Mouse (Mus musculus) spleen, postnatal 36 days (tissue): ENCODE results near the gene Cfap44.
"Not testable (repeated sequence)": the region's sequence is repeated elsewhere in the genome, so short reads cannot be mapped to it uniquely, and the experiment has no call there.

Experiments used
- DNase-seq, 2 experiments: peaks; one replicate each; pipeline ENCODE4 v3.0.0; 2022; ENCODE audit warnings: low spot score in 2 of 2, mixed read lengths in 1 of 2

Cfap44 gene

DNA sequence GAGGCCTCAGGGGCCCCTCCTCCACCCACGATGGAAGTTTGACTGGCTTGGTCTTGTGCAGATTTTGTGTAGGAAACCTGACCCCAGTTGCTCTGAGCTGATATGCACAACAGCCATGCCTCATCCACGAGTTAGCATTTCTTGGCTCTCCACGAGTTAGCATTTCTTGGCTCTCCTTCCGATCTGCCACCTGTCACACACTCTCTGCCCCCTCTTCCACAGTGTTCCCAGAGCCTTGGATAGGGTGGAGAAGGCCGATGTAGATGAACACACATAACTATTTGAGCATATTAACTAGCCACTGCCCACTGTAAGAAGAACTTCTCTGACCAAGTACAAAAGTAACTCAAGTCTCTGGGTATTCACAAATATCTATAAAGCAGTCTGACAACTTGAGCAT, 33.9 kb downstream of the Cfap44 start:
- no peak for DNase-seq

DNA sequence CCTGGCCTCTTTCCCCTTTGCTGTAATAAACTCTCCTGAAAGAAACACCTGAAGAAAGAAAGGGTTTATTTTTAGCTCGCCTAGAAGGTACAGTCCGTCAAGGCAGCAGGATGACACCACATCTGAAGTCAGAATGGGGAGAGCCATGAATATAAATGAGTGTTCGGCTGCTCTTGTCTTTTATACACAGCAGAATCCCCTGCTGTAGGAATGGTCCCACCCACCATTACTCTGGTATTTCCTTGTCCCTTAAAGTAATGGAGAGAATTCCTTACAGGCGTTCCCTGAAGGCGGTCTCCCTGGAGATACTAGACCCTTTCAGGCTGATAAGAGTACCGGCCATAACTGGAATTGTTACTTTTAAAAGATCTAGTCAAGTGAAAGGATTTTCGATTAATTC, 35.4 kb downstream of the Cfap44 start:
- DNase-seq: no peak

- no peak for DNase-seq
These were observed 40.3 kb downstream of the Cfap44 start for GRCm38 (mm10) chr16:44434931-44435330.

- DNase-seq: no peak
These were observed 40.9 kb downstream of the Cfap44 start for GRCm38 (mm10) chr16:44435481-44435880.

GRCm38 (mm10) chr16:44441913-44442312, 47.3 kb downstream of the Cfap44 start:
- not testable (repeated sequence) for DNase-seq

- DNase-seq: no peak
These were observed 63.3 kb downstream of the Cfap44 start for GRCm38 (mm10) chr16:44457858-44458257.

DNA sequence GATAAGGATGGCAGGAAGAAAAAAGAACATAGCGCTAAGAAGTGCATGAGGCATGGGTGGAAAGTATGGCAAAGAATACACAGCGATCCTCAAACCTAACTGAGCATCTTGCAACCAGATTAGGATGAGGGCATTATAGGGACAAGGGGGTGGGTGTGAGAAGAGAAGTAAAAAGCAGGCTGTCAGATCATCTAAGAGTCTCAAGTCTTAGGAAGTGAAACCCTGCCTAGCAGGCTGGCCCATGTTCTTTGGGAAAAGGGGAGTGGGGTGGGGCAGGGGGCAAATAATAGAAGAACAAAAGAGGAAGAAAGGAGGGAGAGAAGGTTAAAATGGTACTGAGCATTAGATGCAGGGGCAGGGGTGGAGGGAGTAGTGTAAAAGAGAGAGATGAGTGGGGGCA, 64.2 kb downstream of the Cfap44 start:
- DNase-seq: no peak

DNA sequence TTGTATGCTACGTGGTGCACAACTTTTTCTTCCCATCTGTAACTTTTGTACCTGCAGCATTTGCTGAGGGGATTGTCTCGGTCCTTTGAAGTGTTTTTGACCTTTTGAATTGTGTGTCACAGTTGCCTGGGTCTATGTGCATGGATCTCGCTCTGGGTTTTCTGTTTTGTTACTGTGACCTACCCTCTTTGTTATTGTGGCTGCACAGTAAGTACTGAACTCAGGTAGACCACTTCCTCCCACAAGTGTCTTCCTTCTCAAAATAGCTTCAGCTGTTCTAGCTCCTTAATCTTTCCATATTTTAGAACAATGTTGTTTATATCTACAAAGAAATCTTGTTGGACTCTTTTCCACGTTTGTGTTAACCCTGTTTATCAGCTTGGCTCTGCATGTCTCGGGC, 66.3 kb downstream of the Cfap44 start:
- no peak for DNase-seq

DNA sequence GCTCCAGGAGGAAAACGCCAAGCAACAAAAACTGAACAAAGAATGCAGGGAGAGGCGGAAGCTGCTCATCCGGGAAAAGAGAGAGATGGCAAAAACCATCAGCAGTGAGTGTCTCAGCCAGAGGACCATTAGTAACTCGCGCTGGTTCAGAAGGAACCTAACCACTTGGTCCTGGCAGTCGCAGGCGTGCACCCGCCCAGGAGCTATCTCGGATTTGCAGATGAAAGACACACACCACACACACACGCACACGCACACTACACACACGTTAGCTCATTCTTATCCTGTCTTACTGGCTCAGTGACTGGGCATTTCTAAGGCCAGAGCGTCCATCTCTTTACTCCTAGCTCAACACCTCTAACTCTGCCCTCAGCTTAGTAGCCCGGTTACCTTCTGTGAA, 80.7 kb downstream of the Cfap44 start:
- no peak for DNase-seq

GRCm38 (mm10) chr16:44475682-44476375, 81.2 kb downstream of the Cfap44 start:
- no peak for DNase-seq

DNA sequence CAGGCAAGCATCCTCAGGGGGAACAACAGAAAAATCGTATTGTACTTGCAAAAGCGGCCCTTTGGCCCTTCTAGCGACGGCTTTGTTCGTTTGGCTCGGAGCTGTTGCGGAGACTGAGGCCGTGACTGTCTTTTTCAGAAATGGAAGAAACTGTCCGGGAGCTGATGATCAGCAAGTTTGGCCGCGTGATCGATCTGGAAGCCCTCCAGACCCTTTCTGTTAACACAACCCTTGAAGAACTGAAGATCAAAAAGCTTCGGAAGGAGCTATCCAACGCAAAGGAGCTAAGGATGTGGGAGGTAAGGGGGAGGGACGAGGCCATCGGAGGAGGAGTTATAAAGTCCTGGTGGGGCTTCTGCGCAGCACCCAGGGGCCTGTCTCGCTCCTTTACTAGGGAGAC, 84.2 kb downstream of the Cfap44 start:
- DNase-seq: no peak

DNA sequence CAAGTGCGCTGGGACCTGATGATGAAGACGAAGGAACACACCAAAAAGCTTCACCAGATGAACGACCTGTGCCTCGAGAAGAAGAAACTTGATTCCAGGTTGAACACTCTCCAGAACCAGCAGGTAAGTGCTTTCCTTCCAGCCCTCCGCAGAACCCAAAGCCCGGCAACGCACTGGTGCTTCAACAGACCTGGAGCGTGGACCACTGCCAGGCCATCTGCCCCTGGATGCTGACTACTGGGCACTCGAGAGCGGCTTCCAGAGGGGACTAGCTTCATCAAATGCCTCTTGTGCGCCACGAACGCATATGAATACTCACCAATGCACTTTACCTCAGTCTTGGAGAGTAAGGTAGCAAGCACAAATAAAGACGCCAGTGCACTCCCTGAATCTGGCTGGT, 85.3 kb downstream of the Cfap44 start:
- no peak for DNase-seq

DNA sequence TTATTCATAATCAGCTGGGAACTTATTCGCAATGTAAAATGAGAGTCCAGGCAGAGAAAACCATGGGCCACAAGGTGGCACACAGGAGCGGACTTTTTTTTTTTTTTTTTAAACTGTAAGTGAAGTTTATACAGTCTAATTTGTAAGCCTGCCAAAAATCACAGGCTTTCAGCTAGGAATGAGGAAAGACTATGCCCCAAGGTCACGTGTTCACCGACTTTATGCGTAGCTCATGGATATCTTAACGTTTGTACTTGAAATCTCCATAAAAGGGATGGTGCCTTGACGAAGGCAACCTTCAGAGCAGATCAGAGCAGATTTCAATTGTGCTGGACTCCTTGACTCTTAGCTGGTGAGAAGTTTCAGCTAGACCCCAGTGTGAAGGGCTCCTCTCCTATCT, 86.0 kb downstream of the Cfap44 start:
- DNase-seq: no peak

- no peak for DNase-seq
These were observed 87.3 kb downstream of the Cfap44 start for GRCm38 (mm10) chr16:44481599-44482593.

- DNase-seq: peak; percentile 12 to 15
These were observed 89.5 kb downstream of the Cfap44 start for GRCm38 (mm10) chr16:44484079-44484478.

DNA sequence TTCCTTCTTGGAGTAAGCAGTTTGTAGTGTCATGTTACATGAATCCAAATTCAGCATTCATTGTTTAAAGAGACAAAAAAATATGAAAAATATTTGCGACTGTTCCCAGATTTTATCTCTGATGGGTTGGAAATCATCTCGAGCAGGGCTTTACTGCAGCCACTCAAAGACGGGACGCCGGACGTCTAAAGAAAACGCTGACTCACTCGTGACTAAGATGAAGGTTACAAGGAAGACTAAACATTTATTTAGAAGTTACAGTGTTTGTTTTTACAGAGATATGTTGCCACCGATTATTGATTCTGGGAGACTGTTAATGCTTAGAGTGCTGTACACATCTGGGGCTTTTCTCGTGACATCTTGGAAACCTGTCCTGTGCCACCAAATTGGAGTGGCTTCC, 90.2 kb downstream of the Cfap44 start:
- DNase-seq: no peak

- DNase-seq: no peak
These were observed 91.1 kb downstream of the Cfap44 start for GRCm38 (mm10) chr16:44485691-44486090.

DNA sequence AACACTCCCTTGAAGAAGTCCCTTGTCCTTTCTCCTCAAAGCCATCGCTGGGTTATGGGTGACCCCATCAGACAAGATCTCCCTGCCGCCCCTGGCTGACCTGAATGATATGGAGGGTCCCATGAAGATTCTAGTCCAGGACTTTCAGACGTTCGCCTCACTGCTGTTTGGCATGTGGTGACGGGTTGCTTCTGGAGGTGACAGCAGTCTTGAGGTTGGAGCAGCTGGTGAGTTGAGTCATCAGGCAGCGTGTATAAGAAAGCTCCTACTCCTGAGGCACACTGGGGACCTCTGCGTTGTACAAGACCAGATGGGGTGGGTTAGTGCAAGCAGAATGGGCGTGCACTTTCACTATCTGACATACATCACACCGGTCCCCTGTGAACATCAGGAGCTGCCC, 92.0 kb downstream of the Cfap44 start:
- no peak for DNase-seq

- DNase-seq: no peak
These were observed 92.6 kb downstream of the Cfap44 start for GRCm38 (mm10) chr16:44487194-44487593.

DNA sequence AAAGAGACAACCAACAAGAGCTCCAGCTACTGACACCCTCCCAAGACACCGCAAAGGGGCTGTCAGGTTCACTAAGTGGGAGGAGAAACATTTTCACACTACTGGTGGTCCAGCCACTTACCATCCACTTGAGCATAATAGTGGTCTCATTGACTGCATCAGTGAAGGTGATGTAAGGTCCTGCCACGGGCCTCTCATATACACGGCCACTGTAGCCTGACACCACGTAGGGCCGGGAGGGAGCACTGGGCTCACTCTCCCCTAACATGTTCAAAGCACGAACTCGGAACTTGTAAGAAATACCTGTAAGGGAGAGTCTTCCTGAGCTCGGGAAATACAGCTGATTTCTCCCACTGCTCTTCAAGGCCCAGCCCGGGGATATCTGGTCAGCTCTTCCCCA, 96.5 kb downstream of the Cfap44 start:
- DNase-seq: no peak

DNA sequence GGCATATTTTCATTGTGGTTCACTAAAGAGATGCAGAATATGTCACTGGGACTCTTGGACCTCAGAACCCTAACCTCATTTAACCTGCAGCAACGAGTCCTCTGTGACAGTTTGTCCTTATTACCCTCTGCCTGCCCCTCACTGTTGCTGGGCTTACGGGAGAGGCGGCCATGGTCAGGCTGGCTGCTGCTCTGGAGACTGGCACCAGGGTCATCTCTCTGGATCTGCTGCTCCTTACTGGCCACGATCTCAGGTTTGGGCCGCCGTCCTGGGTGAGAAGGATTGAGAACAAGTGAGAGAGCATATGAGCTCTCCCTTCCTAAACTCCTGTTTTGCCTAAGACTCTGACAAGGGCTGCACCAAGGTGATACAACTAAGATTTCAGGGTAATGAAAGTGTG, 97.6 kb downstream of the Cfap44 start:
- DNase-seq: no peak

- no peak for DNase-seq
These were observed 98.1 kb downstream of the Cfap44 start for GRCm38 (mm10) chr16:44492706-44493105.

GRCm38 (mm10) chr16:44493868-44494267, 99.3 kb downstream of the Cfap44 start:
- DNase-seq: no peak
